Mouse (Mus musculus): ENCODE data around the gene Smpd1. TPM values are rescaled to one million over a fixed set of nuclear protein-coding genes. Genes with fewer than 3 reads are reported as not detected.

The Smpd1 gene
- polyA plus RNA-seq, 1 experiment from 2014 or later = 48.5 TPM

DNA sequence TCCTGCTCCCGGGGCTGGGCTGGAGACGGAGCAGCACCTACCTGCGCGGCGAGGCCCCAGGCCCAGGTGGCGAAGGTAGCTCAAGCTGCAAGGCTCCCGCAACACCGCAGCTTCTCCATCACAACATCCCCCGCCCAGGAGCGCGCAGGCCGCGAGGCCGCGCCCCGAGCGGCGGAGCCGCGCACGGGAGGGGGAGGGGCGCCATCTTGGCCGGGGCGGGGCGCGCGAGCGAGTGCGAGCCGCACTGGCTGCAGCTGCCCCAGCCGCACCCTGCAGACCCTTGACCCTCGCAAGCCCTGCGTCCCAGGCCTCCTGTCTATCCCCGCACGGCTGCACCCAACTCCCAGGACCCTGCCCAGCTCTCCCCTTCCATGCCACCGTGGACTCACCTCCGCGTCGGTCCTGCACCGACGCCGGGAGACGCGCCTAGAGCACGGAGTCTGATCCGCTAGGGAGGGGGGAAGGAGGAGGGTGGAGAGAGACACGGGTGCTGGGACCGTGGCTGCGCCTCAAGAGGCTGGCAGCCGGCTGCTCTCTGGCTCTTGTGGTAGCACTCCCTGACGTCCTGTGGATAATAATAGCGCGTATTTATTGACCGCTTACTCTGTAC, 27.0 kb downstream of the Smpd1 start, which contains the start of gene Apbb1:
TSS of gene Apbb1 (minus strand) at position 560 of the 610 bp plus-strand sequence.
- H3K9ac ChIP-seq = peak within 1 kb of the TSS; percentile 85
- peak within 1 kb of the TSS; percentile 93 for H3K27ac ChIP-seq

DNA sequence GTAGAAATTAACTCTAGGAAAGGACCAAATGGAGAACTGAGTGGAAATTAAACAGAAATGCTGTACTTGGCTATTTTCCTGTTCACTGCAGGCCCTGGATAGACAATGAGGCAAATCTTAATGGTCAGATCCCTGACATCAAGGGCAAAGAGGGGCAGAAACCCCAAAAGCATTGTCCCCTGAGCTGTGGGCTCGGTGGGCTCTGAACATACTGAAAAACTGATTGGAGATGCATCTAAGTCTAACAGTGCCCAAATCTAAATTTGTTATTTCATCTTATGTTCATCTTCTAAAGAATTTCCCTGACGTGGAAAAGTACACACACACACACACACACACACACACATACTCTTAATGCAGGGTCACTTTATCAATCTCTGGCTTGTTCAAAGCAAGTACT, 27.8 kb downstream of the Smpd1 start:
- peaks cover 37% of the 10 kb centered on the region for H3K4me1 ChIP-seq
- no peak for ATAC-seq
- H3K4me2 ChIP-seq = peak overlapping the region; percentile 73
- no peaks in the 10 kb centered on the region for H3K36me3 ChIP-seq (ENCODE audit: poor library complexity, severe bottlenecking)
- peak overlapping the region; percentile 93; the same call in 1 of the 2 replicates for H3K27ac ChIP-seq
- no peaks in the 10 kb centered on the region for H3K27me3 ChIP-seq
- H3K4me3 ChIP-seq = peak overlapping the region; percentile 75
- H3K9me3 ChIP-seq (replicated peaks) = no peaks in the 10 kb centered on the region
- 67% methylated on average over 2 of the region's 2 CpGs for WGBS
- peak overlapping the region; percentile 85; the same call in 1 of the 2 replicates for H3K9ac ChIP-seq

More for the DNA sequence above, 27.0 kb downstream of the Smpd1 start, which contains the start of gene Apbb1:
- H3K4me2 ChIP-seq = peak within 1 kb of the TSS; percentile 73
- H3K4me3 ChIP-seq = peak within 1 kb of the TSS; percentile 75
- no peaks in the 10 kb centered on the region for H3K36me3 ChIP-seq (ENCODE audit: poor library complexity, severe bottlenecking)
- H3K27me3 ChIP-seq = no peaks in the 10 kb centered on the region
- peaks cover 44% of the 10 kb centered on the region for H3K4me1 ChIP-seq
- no peaks in the 10 kb centered on the region for H3K9me3 ChIP-seq (replicated peaks)
- WGBS = under 1% methylated on average over 36 of the region's 54 CpGs
- ATAC-seq = peak; percentile 95

DNA sequence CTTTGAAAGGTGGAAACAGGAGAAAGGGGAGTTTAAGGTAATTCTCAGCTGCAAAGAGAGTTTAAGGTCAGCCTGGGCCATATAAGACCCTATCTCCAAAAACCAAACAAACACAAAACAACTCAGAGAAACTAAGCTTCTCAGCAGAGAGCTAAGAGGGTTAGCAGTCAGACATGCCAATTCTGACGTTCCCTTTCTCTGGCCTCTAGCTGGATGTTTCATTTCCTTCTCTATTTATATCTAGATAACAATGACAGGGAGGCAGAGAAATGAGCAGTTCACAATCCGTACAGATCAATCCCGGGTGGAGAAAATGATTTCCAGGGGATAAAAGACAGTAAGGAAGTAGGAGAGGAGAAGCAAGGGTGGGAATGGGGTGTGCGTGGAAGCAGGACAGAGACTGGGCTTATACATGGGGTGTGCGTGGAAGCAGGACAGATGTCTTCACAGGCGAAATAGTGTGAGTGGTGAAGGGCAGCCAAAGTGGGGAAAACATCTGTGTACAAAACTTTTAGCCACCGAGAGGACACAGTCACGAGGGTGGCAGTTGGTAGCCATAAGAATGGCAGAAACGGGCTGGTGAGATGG, 34.3 kb downstream of the Smpd1 start:
- no peaks in the 10 kb centered on the region for H3K27me3 ChIP-seq
- H3K36me3 ChIP-seq (ENCODE audit: poor library complexity, severe bottlenecking) = no peaks in the 10 kb centered on the region
- no peak overlapping the region for H3K4me2 ChIP-seq
- H3K4me1 ChIP-seq = no peaks in the 10 kb centered on the region
- no peak overlapping the region for H3K4me3 ChIP-seq
- H3K9ac ChIP-seq = no peak overlapping the region
- ATAC-seq = no peak
- WGBS = 67% methylated on average over 9 of the region's 9 CpGs
- H3K27ac ChIP-seq = no peak overlapping the region
- H3K9me3 ChIP-seq (replicated peaks) = no peaks in the 10 kb centered on the region

DNA sequence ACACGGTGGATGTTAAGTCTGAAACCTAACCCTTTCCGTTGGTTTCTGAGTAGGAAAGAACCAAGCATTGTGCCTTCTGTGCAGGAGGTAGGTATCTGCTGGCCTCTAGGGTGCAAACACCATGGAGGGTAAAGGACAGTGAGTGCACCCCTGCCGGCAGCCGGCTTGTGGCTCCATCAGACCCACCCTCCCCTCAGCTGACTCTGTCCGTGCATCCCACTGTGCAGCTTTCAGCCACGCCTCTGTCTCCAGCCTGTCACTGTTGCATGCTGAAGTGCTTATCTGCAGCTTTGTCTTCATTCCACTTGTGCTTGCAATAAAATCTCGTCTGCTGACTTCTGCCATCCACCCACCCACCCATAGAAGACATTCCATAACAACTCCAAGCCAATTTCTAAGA, 35.9 kb downstream of the Smpd1 start:
- no peak overlapping the region for H3K27ac ChIP-seq
- H3K27me3 ChIP-seq = no peaks in the 10 kb centered on the region
- H3K4me3 ChIP-seq = no peak overlapping the region
- no peak overlapping the region for H3K9ac ChIP-seq
- H3K9me3 ChIP-seq (replicated peaks) = no peaks in the 10 kb centered on the region
- H3K36me3 ChIP-seq (ENCODE audit: poor library complexity, severe bottlenecking) = no peaks in the 10 kb centered on the region
- no peaks in the 10 kb centered on the region for H3K4me1 ChIP-seq
- no peak overlapping the region for H3K4me2 ChIP-seq
- ATAC-seq = no peak
- WGBS = 13% methylated on average over 7 of the region's 7 CpGs

DNA sequence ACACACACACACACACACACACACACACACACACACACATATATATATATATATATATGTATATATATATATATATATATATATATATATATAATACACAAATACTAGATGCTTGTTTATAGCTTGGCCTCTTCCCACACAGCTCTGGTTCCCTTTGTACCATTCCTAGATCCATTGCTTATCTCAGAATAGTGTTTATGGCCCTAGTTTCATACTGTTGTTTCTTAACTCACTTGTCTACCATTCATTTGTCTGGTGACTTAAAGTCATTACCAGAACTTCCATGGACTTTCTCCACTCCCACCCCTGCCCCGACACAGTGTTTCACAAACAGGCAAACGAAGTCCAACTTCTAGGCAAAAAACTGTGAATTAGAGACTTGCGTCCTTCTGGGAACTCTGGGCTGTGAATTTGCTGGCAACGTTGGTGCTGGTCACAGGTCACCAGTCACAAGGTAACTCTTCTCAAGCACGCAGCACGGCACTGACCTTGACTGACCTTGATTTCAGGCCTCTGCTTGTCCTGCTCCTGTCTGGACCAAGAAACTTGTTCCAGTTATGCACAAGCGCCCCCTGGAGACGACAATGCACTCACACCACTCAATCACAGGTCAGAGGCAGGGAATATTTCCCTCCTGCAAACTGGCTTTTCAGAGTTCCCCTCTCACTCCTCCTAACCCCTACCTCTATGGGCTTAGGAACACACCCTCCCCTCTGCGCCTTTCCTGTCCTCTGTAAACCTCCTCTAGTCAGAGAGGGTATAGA, 48.9 kb downstream of the Smpd1 start:
- peak; percentile 70 for ATAC-seq
- Histone ChIP-seq H3K9me3 (replicated peaks) (0 out of 2 replicates have a peak, but pooled peaks cover 5% of the 10 kb centered on the region), H3K4me1 (no peaks in the 10 kb centered on the region), H3K27me3 (no peaks in the 10 kb centered on the region), H3K27ac (no peak overlapping the region), H3K36me3 (ENCODE audit: poor library complexity, severe bottlenecking) (no peaks in the 10 kb centered on the region), H3K4me2 (no peak overlapping the region), H3K4me3 (no peak overlapping the region), H3K9ac (no peak overlapping the region)
- WGBS = 32% methylated on average over 9 of the region's 9 CpGs

Other genes starting within 250 kb of the Smpd1 start
- not detected in 2 replicates for gene Olfr689, start 243.2 kb upstream of the Smpd1 start, polyA plus RNA-seq (2015; fragmentation: Nextera tagmentation; extraction: Ambion mirVana)
- gene Olfr690, start 220.3 kb upstream of the Smpd1 start, polyA plus RNA-seq (2015; fragmentation: Nextera tagmentation; extraction: Ambion mirVana) = not detected in 2 replicates
- not detected in 2 replicates for gene Olfr691, start 212.1 kb upstream of the Smpd1 start, polyA plus RNA-seq (2015; fragmentation: Nextera tagmentation; extraction: Ambion mirVana)
- gene Olfr692, start 186.1 kb upstream of the Smpd1 start, polyA plus RNA-seq (2015; fragmentation: Nextera tagmentation; extraction: Ambion mirVana) = not detected in 2 replicates
- gene Gm5901, start 179.3 kb upstream of the Smpd1 start, polyA plus RNA-seq (2015; fragmentation: Nextera tagmentation; extraction: Ambion mirVana) = not detected in 2 replicates
- 44.9 and 45.5 TPM in 2 replicates for gene Fam160a2, start 154.3 kb upstream of the Smpd1 start, polyA plus RNA-seq (2015; fragmentation: Nextera tagmentation; extraction: Ambion mirVana)
- gene Cnga4, start 149.8 kb upstream of the Smpd1 start, polyA plus RNA-seq (2015; fragmentation: Nextera tagmentation; extraction: Ambion mirVana) = not detected in 2 replicates
- 0.21 and 0.57 TPM in 2 replicates for gene Cckbr, start 128.6 kb upstream of the Smpd1 start, polyA plus RNA-seq (2015; fragmentation: Nextera tagmentation; extraction: Ambion mirVana)
- 18.2 and 19.7 TPM in 2 replicates for gene Cavin3, start 72.1 kb upstream of the Smpd1 start, polyA plus RNA-seq (2015; fragmentation: Nextera tagmentation; extraction: Ambion mirVana)
- gene Apbb1, start 27.3 kb downstream of the Smpd1 start, polyA plus RNA-seq (2015; fragmentation: Nextera tagmentation; extraction: Ambion mirVana) = 186 and 199 TPM in 2 replicates
- 0.26 TPM in 1 of 2 replicates, not detected in the other for gene Hpx, start 45.8 kb downstream of the Smpd1 start, polyA plus RNA-seq (2015; fragmentation: Nextera tagmentation; extraction: Ambion mirVana)
- gene Trim3, start 79.2 kb downstream of the Smpd1 start, polyA plus RNA-seq (2015; fragmentation: Nextera tagmentation; extraction: Ambion mirVana) = 45.0 and 51.6 TPM in 2 replicates
- gene Timm10b, start 85.7 kb downstream of the Smpd1 start, polyA plus RNA-seq (2015; fragmentation: Nextera tagmentation; extraction: Ambion mirVana) = 154 and 163 TPM in 2 replicates
- 76.1 and 76.4 TPM in 2 replicates for gene Arfip2, start 86.1 kb downstream of the Smpd1 start, polyA plus RNA-seq (2015; fragmentation: Nextera tagmentation; extraction: Ambion mirVana)
- gene Gm45799, start 86.2 kb downstream of the Smpd1 start, polyA plus RNA-seq (2015; fragmentation: Nextera tagmentation; extraction: Ambion mirVana) = 7.7 and 17.8 TPM in 2 replicates
- 0.98 and 1.0 TPM in 2 replicates for gene Dnhd1, start 96.5 kb downstream of the Smpd1 start, polyA plus RNA-seq (2015; fragmentation: Nextera tagmentation; extraction: Ambion mirVana)
- gene Ilk, start 182.2 kb downstream of the Smpd1 start, polyA plus RNA-seq (2015; fragmentation: Nextera tagmentation; extraction: Ambion mirVana) = 179 and 185 TPM in 2 replicates
- 31.2 and 35.4 TPM in 2 replicates for gene Rrp8, start 183.0 kb downstream of the Smpd1 start, polyA plus RNA-seq (2015; fragmentation: Nextera tagmentation; extraction: Ambion mirVana)
- 137 and 141 TPM in 2 replicates for gene Taf10, start 190.0 kb downstream of the Smpd1 start, polyA plus RNA-seq (2015; fragmentation: Nextera tagmentation; extraction: Ambion mirVana)
- gene Tpp1, start 197.9 kb downstream of the Smpd1 start, polyA plus RNA-seq (2015; fragmentation: Nextera tagmentation; extraction: Ambion mirVana) = 29.5 and 36.8 TPM in 2 replicates
- gene Dchs1, start 233.3 kb downstream of the Smpd1 start, polyA plus RNA-seq (2015; fragmentation: Nextera tagmentation; extraction: Ambion mirVana) = 16.5 and 18.8 TPM in 2 replicates